Comparison of ENCODE assay signal across 9 mouse cellular contexts in the genomic region with DNA sequence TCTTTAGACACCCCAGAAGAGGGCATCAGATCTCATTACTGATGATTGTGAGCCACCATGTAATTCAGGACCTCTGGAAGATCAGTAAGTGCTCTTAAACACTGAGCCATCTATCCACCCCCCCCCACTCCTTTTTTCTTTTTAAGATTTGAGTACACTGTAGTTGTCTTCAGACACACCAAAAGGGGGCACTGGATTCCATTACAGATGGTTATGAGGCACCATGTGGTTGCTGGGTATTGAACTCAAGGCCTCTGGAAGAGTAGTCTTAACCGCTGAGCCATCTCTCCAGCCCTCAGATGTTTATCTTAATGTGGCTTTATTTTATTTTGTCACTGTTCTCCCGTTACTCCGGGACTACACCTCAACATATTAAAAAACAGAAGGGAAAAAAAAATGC. TPM values are rescaled to one million over a fixed set of nuclear protein-coding genes. Genes with fewer than 3 reads are reported as not detected.
DNase-seq lines count a peak whose midpoint lies in the region; ATAC-seq and TF ChIP-seq lines count a peak whose summit lies in the region.
"Had no signal": no experiment of that assay in that cellular context is flagged by ENCODE, and none has a peak within 500 bp of the region (broad histone marks: within the 10 kb centered on the region; RNA-seq: fewer than 3 reads in every experiment).

No protein-coding gene starts in this region.

- H3K27me3 ChIP-seq in liver, adult 2 months (ENCODE audit: control insufficient read depth, insufficient read depth, low read length): no peaks in the 10 kb centered on the region
- no peaks in the 10 kb centered on the region for H3K27me3 ChIP-seq in intestine, embryonic 16.5 days (replicated peaks; ENCODE audit: control insufficient read depth, insufficient read depth, low read length)

- H3K9ac ChIP-seq in liver, adult 2 months (ENCODE audit: low read depth, low read length): no peak overlapping the region
- H3K9ac ChIP-seq in intestine, embryonic 16.5 days (ENCODE audit: low read depth, low read length): peak overlapping the region; percentile 70; the same call in 1 of the 2 replicates

- 39% methylated on average over 3 of the region's 3 CpGs for WGBS in liver, adult 2 months
- WGBS in intestine, embryonic 16.5 days: 75% methylated on average over 3 of the region's 3 CpGs

- no peaks in the 10 kb centered on the region; the same call in 1 of the 2 replicates for H3K9me3 ChIP-seq in intestine, embryonic 16.5 days (ENCODE audit: control insufficient read depth, low read length)

- peaks cover 3% of the 10 kb centered on the region; the same call in 1 of the 2 replicates for H3K36me3 ChIP-seq in liver, adult 2 months (ENCODE audit: control insufficient read depth, insufficient read depth, low read length)
- H3K36me3 ChIP-seq in intestine, embryonic 16.5 days (ENCODE audit: control insufficient read depth, insufficient read depth, low read length): peaks cover 6% of the 10 kb centered on the region; the same call in 1 of the 2 replicates

- no peak for DNase-seq in liver, adult 2 months (ENCODE audit: extremely low read depth, low read depth, low spot score)
- no peak for DNase-seq in liver
- DNase-seq in c-Kit-positive CD71-positive TER-119-positive erythroid progenitor cells, embryonic 14.5 days (ENCODE audit: low spot score): peak; percentile 28
- DNase-seq in retina, embryonic 14.5 days (ENCODE audit: low spot score): peak; percentile 7
- DNase-seq in right cerebral cortex, postnatal 4 days: no peak
- no peak for DNase-seq in kidney, adult 9 months
- DNase-seq in kidney, adult 18-20 months: no peak

- peak overlapping the region; percentile 84 for H3K4me2 ChIP-seq in intestine, embryonic 16.5 days (ENCODE audit: low read depth, low read length)

- H3K27ac ChIP-seq in liver, adult 2 months (replicated peaks; ENCODE audit: insufficient read depth, low read depth, low read length): no peak overlapping the region
- no peak overlapping the region for H3K27ac ChIP-seq in intestine, embryonic 16.5 days (ENCODE audit: low read length)

- peaks cover 24% of the 10 kb centered on the region; the same call in 1 of the 2 replicates for H3K79me2 ChIP-seq in liver, adult 2 months (ENCODE audit: control insufficient read depth, insufficient read depth, low read length)

- ATAC-seq in intestine, embryonic 16.5 days: no peak

- H3K4me1 ChIP-seq in liver, adult 2 months (ENCODE audit: control insufficient read depth, insufficient read depth, low read length): peaks cover 11% of the 10 kb centered on the region
- peaks cover 19% of the 10 kb centered on the region for H3K4me1 ChIP-seq in intestine, embryonic 16.5 days (ENCODE audit: control insufficient read depth, insufficient read depth, low read length)

- TF ChIP-seq CTCF in liver, adult 2 months (IDR thresholded peaks at IDR 0.05; ENCODE audit: low read depth, low read length): no peak

- TF ChIP-seq POLR2A in liver, adult 2 months (IDR thresholded peaks at IDR 0.05; ENCODE audit: extremely low read depth, insufficient read depth, low read length): no peak

- peak overlapping the region; percentile 80; the same call in 1 of the 2 replicates for H3K4me3 ChIP-seq in liver, adult 2 months (ENCODE audit: insufficient read depth, low read depth, low read length)
- peak overlapping the region; percentile 51 for H3K4me3 ChIP-seq in intestine, embryonic 16.5 days (ENCODE audit: low read length)

RNA-seq across cellular contexts. Expression of gene Rab8a, which starts 1.0 kb away (rescaled TPM):
- 91.4 and 101 TPM in 2 replicates for total RNA-seq in liver, adult 2 months (2014; rRNA removed)
- 27.5 and 61.4 TPM in 2 replicates for polyA plus RNA-seq in liver, adult 2 months (2012; rRNA removed)
- 177 and 178 TPM in 2 replicates for polyA plus RNA-seq in intestine, embryonic 16.5 days (2015; fragmentation: Nextera tagmentation; extraction: Ambion mirVana)

RNA-seq across cellular contexts. Expression of gene Tpm4, which starts 25.2 kb away (rescaled TPM):
- total RNA-seq in liver, adult 2 months (2014; rRNA removed): 23.8 and 26.7 TPM in 2 replicates
- polyA plus RNA-seq in liver, adult 2 months (2012; rRNA removed): 6.9 and 10.1 TPM in 2 replicates
- polyA plus RNA-seq in intestine, embryonic 16.5 days (2015; fragmentation: Nextera tagmentation; extraction: Ambion mirVana): 510 and 538 TPM in 2 replicates

RNA-seq across cellular contexts. Expression of gene Hsh2d, which starts 29.4 kb away (rescaled TPM):
- total RNA-seq in liver, adult 2 months (2014; rRNA removed): 0.07 and 0.18 TPM in 2 replicates
- 0.07 and 0.11 TPM in 2 replicates for polyA plus RNA-seq in liver, adult 2 months (2012; rRNA removed)
- 2.5 and 2.7 TPM in 2 replicates for polyA plus RNA-seq in intestine, embryonic 16.5 days (2015; fragmentation: Nextera tagmentation; extraction: Ambion mirVana)

RNA-seq across cellular contexts. Expression of gene Cib3, which starts 52.6 kb away (rescaled TPM):
- total RNA-seq in liver, adult 2 months (2014; rRNA removed): 1.1 and 2.6 TPM in 2 replicates
- 0.60 and 1.5 TPM in 2 replicates for polyA plus RNA-seq in liver, adult 2 months (2012; rRNA removed)
- polyA plus RNA-seq in intestine, embryonic 16.5 days (2015; fragmentation: Nextera tagmentation; extraction: Ambion mirVana): not detected in 2 replicates
- total RNA-seq: common myeloid progenitor, adult 5-6 weeks had no signal

RNA-seq across cellular contexts. Expression of gene Olfr374, which starts 53.2 kb away (rescaled TPM):
- not detected in 2 replicates for total RNA-seq in liver, adult 2 months (2014; rRNA removed)
- not detected in 2 replicates for polyA plus RNA-seq in liver, adult 2 months (2012; rRNA removed)
- polyA plus RNA-seq in intestine, embryonic 16.5 days (2015; fragmentation: Nextera tagmentation; extraction: Ambion mirVana): 0.13 TPM in 1 of 2 replicates, not detected in the other
- total RNA-seq: common myeloid progenitor, adult 5-6 weeks had no signal

Comparison
In these comparisons a context has a peak if more than half of its experiments do, and no peak if none do; other contexts are left out.
1. DNase-seq: peak in c-Kit-positive CD71-positive TER-119-positive erythroid progenitor cells, embryonic 14.5 days (single experiment) and retina, embryonic 14.5 days (single experiment); none in liver, adult 2 months (single experiment), liver (single experiment), right cerebral cortex, postnatal 4 days (single experiment), kidney, adult 9 months (single experiment) and kidney, adult 18-20 months (single experiment).
2. RNA of gene Tpm4, which starts 25.2 kb away (polyA plus RNA-seq): 510 to 538 TPM in intestine, embryonic 16.5 days; 6.9 to 10.1 TPM in liver, adult 2 months; every median in the first group is over 10 times any median in the second.